Mouse (Mus musculus): ENCODE data around the gene Zer1.
"Not testable (repeated sequence)": the region's sequence is repeated elsewhere in the genome, so short reads cannot be mapped to it uniquely, and the experiment has no call there.

The Zer1 gene

DNA sequence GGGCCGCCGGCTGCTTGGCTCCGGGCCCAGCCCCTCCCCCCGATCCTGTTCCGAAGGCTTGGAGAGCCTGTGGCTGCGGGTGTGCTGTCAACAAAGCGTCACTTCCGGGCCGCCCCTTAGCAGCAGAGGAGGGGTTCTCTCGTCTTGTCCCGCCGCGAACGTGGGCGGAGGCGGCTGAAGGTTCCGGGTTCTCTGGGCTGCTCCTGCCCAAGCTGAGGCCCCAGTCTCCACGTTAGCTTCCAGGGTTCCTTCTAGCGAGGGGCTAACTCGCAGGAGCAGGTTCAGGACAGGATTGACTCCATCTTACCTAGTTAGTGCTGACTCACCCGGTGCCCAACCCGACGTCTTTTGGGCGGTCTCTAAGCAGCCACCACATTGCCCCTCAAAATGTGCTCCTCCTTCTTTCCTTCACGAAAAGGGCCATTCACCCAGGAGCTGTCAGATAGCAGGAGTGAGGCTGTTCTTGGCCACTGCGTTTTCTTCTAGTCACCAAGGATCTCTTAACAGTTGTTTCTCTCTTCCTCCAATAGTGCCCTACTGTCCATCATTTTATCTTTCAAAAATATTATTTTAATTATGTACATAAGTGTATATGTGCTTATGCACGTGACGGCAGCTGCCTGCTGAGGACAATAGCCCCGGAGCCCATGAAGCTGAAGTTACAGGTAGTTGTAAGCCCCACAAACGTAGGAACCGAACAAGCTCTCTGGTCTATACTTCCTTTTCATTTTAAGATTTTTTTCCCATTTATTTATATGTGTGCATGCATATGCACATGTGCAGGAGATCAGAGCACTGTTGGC lies at the start of gene Zer1:
Zer1 (minus strand) TSS at position 114 of the 803 bp plus-strand sequence.
- in situ Hi-C loops (cut with MboI, MseI) = loop anchor here (5.0 kb wide), 1 partner anchor 47 kb away; the partner anchor contains the start of gene Pkn3

DNA sequence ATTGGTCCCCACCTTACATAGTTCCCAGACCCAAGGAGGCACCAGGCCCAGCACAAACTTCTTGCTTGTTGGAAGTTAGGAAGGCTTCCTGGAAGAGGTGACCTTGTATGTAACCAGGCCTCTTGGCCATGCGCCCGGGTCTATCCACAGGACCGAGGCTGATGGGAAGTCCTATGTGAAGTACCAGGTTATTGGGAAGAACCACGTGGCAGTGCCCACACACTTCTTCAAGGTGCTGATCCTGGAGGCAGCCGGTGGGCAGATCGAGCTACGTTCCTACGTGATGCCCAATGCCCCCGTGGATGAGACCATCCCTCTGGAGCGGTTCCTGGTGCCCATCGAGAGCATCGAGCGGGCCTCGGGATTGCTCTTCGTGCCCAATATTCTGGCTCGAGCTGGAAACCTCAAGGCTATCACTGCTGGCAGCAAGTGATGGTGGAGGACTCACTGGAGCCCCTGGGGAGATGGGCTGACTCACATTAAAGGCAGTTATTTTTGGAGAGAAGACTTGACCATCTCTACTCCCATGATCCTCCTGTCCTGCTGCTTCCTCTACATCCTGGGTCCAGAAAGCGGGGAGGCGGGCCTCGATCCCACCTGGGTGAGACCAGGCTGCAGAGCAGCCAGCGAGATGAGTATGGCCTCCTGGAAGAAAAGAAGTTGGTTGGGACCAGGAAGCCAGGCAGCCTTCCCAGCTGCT lies 49.3 kb upstream of the Zer1 start:
- in situ Hi-C loops (cut with MboI, MseI) = loop anchor here (5.0 kb wide), 1 partner anchor 34 kb away; the partner anchor contains the start of gene Kyat1

DNA sequence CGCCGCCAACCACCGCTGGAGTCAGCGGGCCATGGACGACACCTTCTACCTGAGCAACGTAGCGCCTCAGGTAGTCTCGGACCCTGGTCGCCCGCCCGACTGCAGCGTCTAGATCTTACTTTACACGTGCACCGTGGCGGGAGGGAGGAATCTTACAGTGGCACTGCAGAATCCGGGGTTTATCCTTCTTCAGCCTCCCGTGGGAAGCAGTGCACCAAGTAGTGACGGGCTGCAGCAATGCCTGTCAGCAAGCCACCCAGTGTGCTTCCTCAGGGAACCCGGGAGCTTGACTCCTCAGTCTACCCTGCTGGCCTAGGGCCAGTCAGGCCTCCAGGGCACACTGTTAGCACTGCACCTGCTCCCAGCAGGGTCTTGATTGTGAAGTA lies 47.6 kb upstream of the Zer1 start:
- in situ Hi-C loops (cut with MboI, MseI) = loop anchor here (5.0 kb wide), 1 partner anchor 35 kb away; the partner anchor contains the start of gene Kyat1

DNA sequence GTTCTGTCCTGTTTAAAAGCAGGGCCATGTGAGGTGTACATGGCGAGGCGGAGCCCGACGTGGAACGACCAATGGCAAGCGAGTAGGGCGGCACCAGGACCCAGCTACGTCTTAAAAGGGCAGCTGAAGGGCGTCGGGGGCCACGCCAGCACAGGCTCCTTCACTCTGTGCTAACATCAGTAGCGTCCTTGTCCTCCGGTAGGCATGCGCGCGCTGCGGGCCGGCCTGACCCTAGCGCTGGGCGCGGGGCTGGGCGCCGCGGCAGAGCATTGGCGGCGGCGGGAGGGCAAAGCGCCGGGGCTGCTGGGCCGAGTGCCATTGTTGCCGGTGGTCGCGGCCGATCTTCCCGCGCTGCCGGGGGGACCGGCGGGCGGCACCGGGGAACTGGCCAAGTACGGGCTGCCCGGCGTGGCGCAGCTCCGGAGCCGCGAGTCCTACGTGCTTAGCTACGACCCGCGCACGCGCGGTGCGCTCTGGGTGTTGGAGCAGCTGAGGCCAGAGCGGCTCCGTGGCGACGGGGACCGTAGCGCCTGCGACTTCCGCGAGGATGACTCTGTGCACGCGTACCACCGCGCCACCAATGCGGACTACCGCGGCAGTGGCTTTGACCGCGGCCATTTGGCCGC lies 47.1 kb upstream of the Zer1 start, which contains the start of gene Endog:
Endog (plus strand) TSS at position 123 of the 626 bp plus-strand sequence.
- in situ Hi-C loops (cut with MboI, MseI) = loop anchor here (5.0 kb wide), 1 partner anchor 36 kb away; the partner anchor contains the start of gene Kyat1

GRCm38 (mm10) chr2:30166677-30167076 lies 42.3 kb upstream of the Zer1 start:
- in situ Hi-C loops (cut with MboI, MseI) = no loop called here

- in situ Hi-C loops (cut with MboI, MseI) = loop anchor here (5.0 kb wide), 1 partner anchor 57 kb away; no protein-coding TSS in a partner anchor
These were observed 40.1 kb upstream of the Zer1 start for GRCm38 (mm10) chr2:30164340-30164932.

DNA sequence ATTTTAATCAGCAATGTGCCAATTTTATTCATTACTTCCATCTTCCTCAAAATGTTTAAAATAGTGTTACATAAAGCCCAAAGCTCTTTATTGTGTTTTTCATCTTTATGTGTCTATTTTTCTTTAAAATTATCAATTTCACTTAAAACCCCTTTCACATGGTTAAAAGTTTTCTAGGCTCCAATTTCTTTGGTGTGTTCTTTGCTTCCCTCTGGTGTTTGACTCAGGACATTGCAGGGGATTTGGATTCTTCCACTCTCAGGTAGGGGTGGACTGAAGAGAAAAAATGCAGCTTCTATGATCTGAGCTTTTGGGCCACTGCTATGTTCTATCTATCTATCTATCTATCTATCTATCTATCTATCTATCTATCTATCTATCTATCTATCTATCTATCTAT lies 37.4 kb upstream of the Zer1 start:
- in situ Hi-C loops (cut with MboI, MseI) = loop anchor here (5.0 kb wide), 1 partner anchor 55 kb away; no protein-coding TSS in a partner anchor

DNA sequence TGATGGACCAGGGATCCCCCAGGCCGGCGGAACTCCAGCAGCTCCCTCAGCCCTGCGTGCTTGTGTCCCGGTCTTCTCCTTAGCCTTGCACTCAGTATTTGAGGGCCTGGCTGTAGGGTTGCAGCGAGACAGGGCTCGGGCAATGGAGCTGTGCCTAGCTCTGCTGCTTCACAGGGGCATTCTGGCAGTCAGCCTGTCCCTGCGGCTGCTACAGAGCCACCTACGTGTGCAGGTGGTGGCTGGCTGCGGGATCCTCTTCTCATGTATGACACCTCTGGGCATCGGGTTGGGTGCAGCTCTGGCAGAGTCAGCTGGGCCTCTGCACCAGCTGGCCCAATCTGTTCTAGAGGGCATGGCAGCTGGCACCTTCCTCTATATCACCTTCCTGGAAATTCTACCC lies 35.5 kb upstream of the Zer1 start:
- in situ Hi-C loops (cut with MboI, MseI) = loop anchor here (5.0 to 10.0 kb wide), 2 partner anchors 53 to 415 kb away; no protein-coding TSS in a partner anchor

DNA sequence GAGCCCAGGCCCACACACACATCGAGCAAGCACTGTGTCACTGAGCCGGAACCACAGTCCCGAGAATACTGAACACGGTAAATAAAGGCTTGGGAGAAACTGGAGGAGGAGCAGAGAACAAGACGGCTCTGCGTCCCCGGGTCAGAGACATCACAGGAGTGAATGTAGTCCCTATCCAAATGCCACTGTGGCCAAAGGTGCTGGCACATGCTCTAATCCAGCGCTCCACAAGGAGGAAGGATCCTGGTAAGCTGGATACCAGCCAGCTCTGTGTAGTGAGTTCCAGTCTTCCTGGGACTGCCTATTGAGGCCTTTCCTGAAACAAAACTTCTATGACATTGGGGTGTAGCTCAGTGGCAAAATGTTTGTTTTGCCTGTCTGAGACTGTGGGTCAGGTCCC lies 28.2 kb upstream of the Zer1 start:
- in situ Hi-C loops (cut with MboI, MseI) = loop anchor here (10.0 kb wide), 1 partner anchor 422 kb away; no protein-coding TSS in a partner anchor

DNA sequence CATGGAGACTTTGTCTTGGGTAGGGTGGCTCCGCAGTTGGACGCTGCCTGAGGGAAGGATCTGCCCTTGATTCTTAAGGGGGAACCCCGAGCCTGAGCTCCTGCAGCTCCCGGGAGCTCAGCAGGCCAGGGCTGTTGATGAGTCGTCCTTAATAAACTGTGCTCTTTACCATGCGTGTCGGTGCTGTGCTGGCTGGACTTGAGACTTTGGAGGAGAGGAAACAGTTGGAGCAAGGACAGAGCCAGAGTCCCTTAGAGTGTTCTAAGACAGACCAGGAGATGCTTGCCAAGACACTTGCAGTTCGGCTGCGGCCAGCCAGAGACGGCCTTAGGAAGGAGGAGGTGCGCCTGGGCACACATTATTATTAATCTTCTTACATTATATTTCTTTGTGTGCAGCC lies 27.5 kb upstream of the Zer1 start:
- in situ Hi-C loops (cut with MboI, MseI) = loop anchor here (10.0 kb wide), 1 partner anchor 423 kb away; no protein-coding TSS in a partner anchor

- in situ Hi-C loops (cut with MboI, MseI) = no loop called here
These were observed 23.1 kb upstream of the Zer1 start for GRCm38 (mm10) chr2:30147466-30147865.

DNA sequence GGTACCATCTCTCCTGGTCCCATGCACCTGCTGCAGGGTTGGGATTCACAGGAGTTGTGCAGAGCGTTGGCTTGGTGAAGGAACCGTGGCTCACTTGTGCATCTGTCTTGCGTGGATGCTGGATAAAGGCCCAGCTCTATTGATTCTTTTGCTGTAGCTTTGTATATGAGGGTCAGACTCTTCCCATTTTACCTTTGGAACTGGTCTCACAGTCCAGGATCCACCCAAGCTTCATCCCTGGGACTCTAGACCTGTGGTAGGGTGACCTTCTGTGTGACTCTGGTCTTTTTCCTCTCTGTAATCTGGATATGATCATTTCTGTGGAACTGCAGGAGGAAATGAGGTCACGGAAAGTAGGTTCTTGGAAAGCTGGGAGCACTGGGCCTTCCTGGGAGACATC lies 20.1 kb upstream of the Zer1 start:
- in situ Hi-C loops (cut with MboI, MseI) = no loop called here

DNA sequence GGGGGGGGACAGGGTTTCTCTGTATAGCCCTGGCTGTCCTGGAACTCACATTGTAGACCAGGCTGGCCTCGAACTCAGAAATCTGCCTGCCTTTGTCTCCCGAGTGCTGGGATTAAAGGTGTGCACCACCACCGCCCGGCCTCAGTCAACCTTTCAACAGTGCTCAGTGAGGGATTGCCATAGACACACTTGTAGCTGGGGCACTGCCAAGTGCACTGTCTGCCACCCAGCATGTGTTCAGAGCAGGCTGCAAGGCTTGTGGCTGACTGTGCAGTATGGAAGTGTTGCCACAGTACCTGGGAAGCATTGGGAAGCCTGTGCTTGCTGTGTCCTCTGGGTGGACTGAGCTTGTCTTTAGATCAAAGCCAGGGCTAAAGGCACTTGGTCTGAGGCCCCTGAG lies 15.6 kb upstream of the Zer1 start:
- in situ Hi-C loops (cut with MboI, MseI) = not testable (repeated sequence)

GRCm38 (mm10) chr2:30136458-30136857 lies 12.1 kb upstream of the Zer1 start:
- in situ Hi-C loops (cut with MboI, MseI) = no loop called here

- in situ Hi-C loops (cut with MboI, MseI) = no loop called here
These were observed 10.7 kb upstream of the Zer1 start for GRCm38 (mm10) chr2:30134928-30135620.

DNA sequence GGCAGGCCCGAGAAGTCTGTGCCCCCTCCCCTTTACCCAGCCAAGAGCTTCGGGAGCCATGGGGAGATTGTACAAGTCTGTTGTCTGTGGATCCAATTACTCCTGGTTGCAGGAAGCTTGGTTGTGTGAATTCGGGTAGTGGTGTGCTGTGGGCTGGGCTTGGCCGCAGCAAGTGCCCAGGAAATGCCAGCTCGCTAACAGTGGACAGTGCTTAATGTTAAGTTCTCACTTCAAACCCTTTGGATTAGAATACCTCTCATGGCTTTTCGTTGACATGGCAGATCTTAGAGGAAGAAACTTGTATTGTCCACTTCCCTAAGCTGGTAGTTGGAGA lies 10.0 kb upstream of the Zer1 start:
- in situ Hi-C loops (cut with MboI, MseI) = no loop called here

DNA sequence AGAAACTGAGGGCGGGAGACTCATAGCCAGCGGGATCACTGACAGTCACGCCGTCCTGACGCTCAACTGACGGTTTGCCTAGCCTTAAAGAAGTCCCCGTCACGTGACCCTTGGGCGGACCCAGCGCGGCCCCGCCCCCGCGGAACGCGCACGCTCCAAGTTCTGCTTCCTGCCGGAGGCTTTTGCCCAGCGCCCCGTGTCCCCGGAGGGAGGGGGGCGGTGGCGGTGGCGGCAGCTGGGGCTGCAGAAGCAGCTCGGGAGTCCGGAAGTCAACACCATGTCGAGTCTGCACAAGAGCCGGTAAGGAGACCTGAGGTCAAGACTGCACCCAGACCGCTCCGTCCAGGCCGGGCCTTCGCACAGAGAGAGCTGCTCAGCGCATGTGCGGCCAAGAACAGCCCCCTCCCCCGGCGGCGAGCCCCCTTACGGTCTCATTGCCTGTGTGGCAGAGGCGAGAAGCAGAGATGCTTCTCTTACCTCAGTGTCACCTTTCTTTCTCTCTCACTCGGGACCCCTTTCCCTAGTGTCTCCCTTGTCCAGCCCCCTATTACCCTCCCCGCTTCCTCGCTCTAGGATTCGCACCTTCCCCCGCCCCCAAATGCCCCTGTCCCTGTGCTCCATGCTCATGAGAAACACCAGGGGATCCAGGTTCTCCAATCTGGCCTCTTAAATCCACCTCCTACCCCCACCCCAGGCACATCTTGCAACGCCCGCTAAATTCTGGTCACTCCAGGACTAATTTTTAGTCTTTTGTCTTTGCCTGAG lies 9.4 kb upstream of the Zer1 start, which contains the start of gene Tbc1d13:
Tbc1d13 (plus strand) TSS at position 134 of the 765 bp plus-strand sequence.
- in situ Hi-C loops (cut with MboI, MseI) = no loop called here

GRCm38 (mm10) chr2:30132801-30133612 lies 8.6 kb upstream of the Zer1 start:
- in situ Hi-C loops (cut with MboI, MseI) = no loop called here

GRCm38 (mm10) chr2:30131240-30131639 lies 6.9 kb upstream of the Zer1 start:
- in situ Hi-C loops (cut with MboI, MseI) = not testable (repeated sequence)

Data from T-helper 2 cell (primary cell).